Mouse (Mus musculus) stomach, postnatal 0 days (tissue): ENCODE measurements around the gene Yars. TPM values are rescaled to one million over a fixed set of nuclear protein-coding genes. Genes with fewer than 3 reads are reported as not detected.

ENCODE experiments used
- ATAC-seq: fragments of 200-750 bp; cut with Nextera tagmentation; 2 replicates; pipeline ENCODE4 v1.8.0; 2017; ENCODE audit not compliant: low FRiP score, low TSS enrichment
- DNase-seq: peaks from one replicate; pipeline ENCODE4 v3.0.0-alpha.2; 2016; ENCODE audit warnings: low spot score
- H3K27ac ChIP-seq: fragments of 300-500 bp; sonication (generic); replicated peaks from 2 replicates; pipeline ENCODE4 v1.5.1; 2014; ENCODE audit warnings: mild to moderate bottlenecking, control low read depth
- H3K27me3 ChIP-seq: fragments of 300-500 bp; sonication (generic); 2 replicates; pipeline ENCODE4 v1.6.1; 2014; ENCODE audit warnings: low read length; ENCODE audit not compliant: control insufficient read depth, insufficient read depth
- H3K36me3 ChIP-seq: fragments of 300-500 bp; sonication (generic); 2 replicates; pipeline ENCODE4 v1.6.1; 2014; ENCODE audit warnings: low read length, mixed read lengths; ENCODE audit not compliant: control insufficient read depth, insufficient read depth
- H3K4me1 ChIP-seq: fragments of 300-500 bp; sonication (generic); replicated peaks from 2 replicates; pipeline ENCODE4 v1.6.1; 2014; ENCODE audit warnings: antibody characterized with exemption; ENCODE audit not compliant: control insufficient read depth, insufficient read depth
- H3K4me2 ChIP-seq: fragments of 300-500 bp; sonication (generic); replicated peaks from 2 replicates; pipeline ENCODE4 v1.6.1; 2014; ENCODE audit warnings: low read depth, mild to moderate bottlenecking, control low read depth, moderate library complexity
- H3K4me3 ChIP-seq: fragments of 300-500 bp; sonication (generic); 2 replicates; pipeline ENCODE4 v1.5.1; 2014; ENCODE audit warnings: low read depth, low read length, control low read depth
- H3K9ac ChIP-seq: fragments of 300-500 bp; sonication (generic); 2 replicates; pipeline ENCODE4 v1.6.1; 2014; ENCODE audit warnings: mild to moderate bottlenecking, low read length, control low read depth, mixed read lengths
- H3K9me3 ChIP-seq: fragments of 300-500 bp; sonication (generic); 2 replicates; pipeline ENCODE4 v1.6.1; 2016; ENCODE audit warnings: low read length; ENCODE audit not compliant: control insufficient read depth
- CTCF ChIP-seq: IDR thresholded peaks from 2 replicates; pipeline ENCODE4 v1.5.1; 2016; ENCODE audit warnings: antibody characterized with exemption, low read depth, mild to moderate bottlenecking, moderate library complexity
- EP300 ChIP-seq: optimal IDR thresholded peaks from 2 replicates; pipeline ENCODE3; 2016; ENCODE audit warnings: antibody characterized with exemption
- WGBS: fragments of 180-500 bp; shearing (Covaris S2); extraction: QIAGEN DNeasy Blood & Tissue Kit; methylation state at CpG from one replicate; pipeline ENCODE4 v1.1.7; 2014; 5-methylcytosine and 5-hydroxymethylcytosine counted together
- polyA plus RNA-seq: library from polyadenylated mRNA; unstranded; fragments of >200 nt; fragmentation: Nextera tagmentation; extraction: Ambion mirVana; gene quantifications from 2 replicates; pipeline ENCODE4 v1.2.1, GENCODE M21; 2015

The Yars gene
- polyA plus RNA-seq, 1 experiment from 2014 or later: 41.3 TPM

DNA sequence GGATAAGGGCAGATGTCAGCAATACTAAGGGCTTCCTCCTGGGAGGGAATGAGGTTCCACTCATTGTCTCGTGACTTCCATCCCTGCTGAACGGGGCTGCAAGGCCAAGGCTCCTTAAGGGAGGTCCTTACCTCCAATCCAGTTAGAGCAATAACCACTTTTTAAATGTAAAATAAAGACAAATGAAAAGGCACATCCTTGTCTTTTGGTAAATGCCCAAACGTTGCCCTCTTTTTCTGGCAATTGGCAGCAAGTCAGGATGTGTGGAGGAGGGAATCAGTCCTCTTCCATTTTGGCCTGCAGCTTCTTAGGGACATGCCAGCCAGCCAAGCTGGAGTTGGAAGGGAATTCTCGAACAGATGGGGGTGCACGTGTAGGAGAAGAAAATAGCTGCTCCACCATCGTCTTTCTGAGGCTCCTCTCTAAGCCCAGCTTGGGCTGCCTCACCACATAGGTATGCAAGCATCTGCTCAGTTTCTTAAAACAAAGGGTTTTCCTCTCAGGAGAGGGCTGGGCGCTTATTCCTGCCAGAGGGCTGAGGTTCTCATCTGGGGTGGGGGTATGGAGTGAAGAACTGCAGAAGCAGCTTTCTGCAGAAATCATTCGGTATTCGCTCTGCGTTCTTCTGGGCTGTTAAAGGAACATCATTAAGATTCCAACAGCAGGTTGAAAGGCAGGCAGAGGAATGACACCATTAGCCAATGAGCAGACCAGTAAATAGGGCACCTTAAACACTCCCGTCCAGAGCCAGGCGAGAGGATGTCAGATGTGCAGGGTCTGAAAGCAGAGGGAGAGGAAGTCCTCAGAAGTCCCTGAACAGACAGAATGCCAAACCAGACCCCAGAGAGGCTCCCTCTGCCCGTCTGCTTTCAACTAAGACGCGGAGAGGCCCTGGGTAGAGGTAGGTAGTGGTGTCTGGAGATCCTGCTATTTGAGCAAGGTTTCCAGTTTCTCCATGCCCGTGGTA lies 44.9 kb upstream of the Yars start:
- no peak overlapping the region for H3K4me3 ChIP-seq
- peaks cover 6% of the 10 kb centered on the region; the same call in 1 of the 2 replicates for H3K4me1 ChIP-seq
- H3K27ac ChIP-seq: peak overlapping the region; percentile 46
- no peaks in the 10 kb centered on the region for H3K36me3 ChIP-seq
- no peak for TF ChIP-seq CTCF
- DNase-seq (no peak), ATAC-seq (peak; percentile 64; the same call in 1 of the 2 replicates)
- H3K9me3 ChIP-seq: no peaks in the 10 kb centered on the region
- H3K9ac ChIP-seq: no peak overlapping the region
- no peak overlapping the region for H3K4me2 ChIP-seq
- 45% methylated on average over 16 of the region's 16 CpGs for WGBS
- no peaks in the 10 kb centered on the region for H3K27me3 ChIP-seq

GRCm38 (mm10) chr4:129145411-129145810 lies 44.1 kb upstream of the Yars start:
- H3K4me3 ChIP-seq: no peak overlapping the region
- H3K9ac ChIP-seq: no peak overlapping the region
- WGBS: 46% methylated on average over 4 of the region's 4 CpGs
- H3K4me1 ChIP-seq: peaks cover 6% of the 10 kb centered on the region; the same call in 1 of the 2 replicates
- no peaks in the 10 kb centered on the region for H3K9me3 ChIP-seq
- ATAC-seq (no peak), DNase-seq (no peak)
- no peaks in the 10 kb centered on the region for H3K27me3 ChIP-seq
- TF ChIP-seq CTCF (no peak), EP300 (no peak)
- no peaks in the 10 kb centered on the region for H3K36me3 ChIP-seq
- H3K4me2 ChIP-seq: no peak overlapping the region
- H3K27ac ChIP-seq: no peak overlapping the region; the same call in 1 of the 2 replicates

GRCm38 (mm10) chr4:129145943-129146342 lies 43.6 kb upstream of the Yars start:
- Histone ChIP-seq H3K9me3 (no peaks in the 10 kb centered on the region), H3K4me2 (no peak overlapping the region), H3K4me1 (peaks cover 6% of the 10 kb centered on the region; the same call in 1 of the 2 replicates), H3K9ac (no peak overlapping the region), H3K36me3 (no peaks in the 10 kb centered on the region), H3K4me3 (no peak overlapping the region), H3K27ac (no peak overlapping the region), H3K27me3 (no peaks in the 10 kb centered on the region)
- WGBS: 51% methylated on average over 4 of the region's 4 CpGs
- ATAC-seq (no peak), DNase-seq (no peak)
- TF ChIP-seq CTCF (no peak), EP300 (no peak)

DNA sequence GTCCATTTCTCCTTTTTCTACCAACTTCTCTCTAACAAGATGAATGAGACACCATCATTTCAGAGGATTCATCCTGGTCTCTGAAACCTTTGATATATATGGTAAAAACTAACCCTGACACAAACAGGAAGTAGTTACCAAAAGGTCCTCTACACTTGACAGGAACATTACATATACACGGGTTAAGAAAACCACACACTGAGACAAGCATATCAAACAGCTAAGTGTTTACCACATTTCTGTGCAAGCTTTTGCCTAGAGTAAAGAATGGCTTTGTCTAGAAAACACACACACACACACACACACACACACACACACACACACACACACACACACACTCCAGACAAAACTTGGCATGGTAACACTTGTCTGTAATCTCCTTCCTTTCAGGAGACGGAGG lies 43.2 kb upstream of the Yars start:
- Histone ChIP-seq H3K36me3 (no peaks in the 10 kb centered on the region), H3K27ac (no peak overlapping the region), H3K9ac (no peak overlapping the region), H3K27me3 (no peaks in the 10 kb centered on the region), H3K4me2 (no peak overlapping the region), H3K9me3 (no peaks in the 10 kb centered on the region), H3K4me1 (0 out of 2 replicates have a peak, but pooled peaks cover 3% of the 10 kb centered on the region), H3K4me3 (no peak overlapping the region)
- WGBS: 14% methylated on average over 2 of the region's 2 CpGs
- DNase-seq (no peak), ATAC-seq (peak; percentile 32; the same call in 1 of the 2 replicates)
- TF ChIP-seq CTCF (no peak), EP300 (no peak)

GRCm38 (mm10) chr4:129147552-129148103 lies 41.9 kb upstream of the Yars start:
- H3K4me2 ChIP-seq: no peak overlapping the region
- ATAC-seq: no peak
- 57% methylated on average over 13 of the region's 13 CpGs for WGBS

DNA sequence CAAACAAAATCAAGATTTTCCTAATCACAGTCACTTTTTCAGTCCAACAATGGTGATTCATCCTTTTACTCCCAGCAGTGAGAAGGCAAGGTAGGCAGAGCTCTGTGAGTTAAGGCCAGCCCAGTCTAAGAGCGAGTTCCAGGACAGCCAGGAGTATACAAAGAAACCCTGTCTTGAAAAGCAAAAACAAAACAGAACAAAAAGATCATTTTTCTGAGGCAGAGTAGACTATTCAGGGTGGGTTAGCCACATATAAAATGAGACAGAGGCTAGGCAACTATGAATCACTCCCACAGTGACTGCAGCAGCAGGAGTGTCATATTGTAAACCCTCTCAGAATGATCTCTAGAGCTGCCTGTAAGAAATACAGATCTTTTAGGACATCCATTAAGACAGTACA lies 40.2 kb upstream of the Yars start:
- 85% methylated on average over 1 of the region's 1 CpGs for WGBS
- Histone ChIP-seq H3K4me3 (no peak overlapping the region), H3K4me2 (no peak overlapping the region), H3K9ac (no peak overlapping the region), H3K27ac (no peak overlapping the region), H3K4me1 (no peaks in the 10 kb centered on the region), H3K9me3 (no peaks in the 10 kb centered on the region), H3K27me3 (no peaks in the 10 kb centered on the region), H3K36me3 (no peaks in the 10 kb centered on the region; the same call in 1 of the 2 replicates)
- no peak for ATAC-seq
- DNase-seq: no peak
- TF ChIP-seq CTCF: no peak
- no peak for TF ChIP-seq EP300

More at GRCm38 (mm10) chr4:129147552-129148103, 41.9 kb upstream of the Yars start:
- H3K27me3 ChIP-seq: no peaks in the 10 kb centered on the region
- no peak overlapping the region for H3K27ac ChIP-seq
- H3K4me3 ChIP-seq: no peak overlapping the region
- no peak overlapping the region for H3K9ac ChIP-seq
- TF ChIP-seq EP300: no peak
- no peak for TF ChIP-seq CTCF
- H3K9me3 ChIP-seq: no peaks in the 10 kb centered on the region
- no peaks in the 10 kb centered on the region for H3K4me1 ChIP-seq
- H3K36me3 ChIP-seq: no peaks in the 10 kb centered on the region; the same call in 1 of the 2 replicates
- DNase-seq: no peak
